Mouse (Mus musculus): ENCODE data around the gene Hoxa2. TPM values are rescaled to one million over a fixed set of nuclear protein-coding genes. Genes with fewer than 3 reads are reported as not detected.

Gene Hoxa2
- total RNA-seq, 4 experiments from 2014 or later: not detected

GRCm38 (mm10) chr6:52202362-52203120 lies 37.9 kb upstream of the Hoxa2 start:
- DNase-seq (ENCODE audit: low spot score in 2 of 2): no peak

GRCm38 (mm10) chr6:52201269-52201668 lies 36.6 kb upstream of the Hoxa2 start:
- DNase-seq (ENCODE audit: low spot score in 2 of 2): no peak

- no peak for DNase-seq (ENCODE audit: low spot score in 2 of 2)
Observed at GRCm38 (mm10) chr6:52200751-52201250, 36.2 kb upstream of the Hoxa2 start.

- DNase-seq (ENCODE audit: low spot score in 2 of 2): no peak
Observed at GRCm38 (mm10) chr6:52200073-52200750, 35.6 kb upstream of the Hoxa2 start.

- DNase-seq (ENCODE audit: low spot score in 2 of 2): no peak
Observed at GRCm38 (mm10) chr6:52197271-52197670, 32.6 kb upstream of the Hoxa2 start.

- no peak for DNase-seq (ENCODE audit: low spot score in 2 of 2)
Observed at GRCm38 (mm10) chr6:52196811-52197210, 32.2 kb upstream of the Hoxa2 start.

GRCm38 (mm10) chr6:52194690-52195089 lies 30.1 kb upstream of the Hoxa2 start:
- no peak for DNase-seq (ENCODE audit: low spot score in 2 of 2)

- no peak for DNase-seq (ENCODE audit: low spot score in 2 of 2)
Observed at GRCm38 (mm10) chr6:52191860-52192550, 27.4 kb upstream of the Hoxa2 start.

GRCm38 (mm10) chr6:52190906-52191810 lies 26.5 kb upstream of the Hoxa2 start, which contains the start of gene Hoxa4:
Gene Hoxa4, minus strand, starts transcription at chr6:52191753.
- DNase-seq (ENCODE audit: low spot score in 2 of 2): no peak

- DNase-seq (ENCODE audit: low spot score in 2 of 2): no peak
Observed at GRCm38 (mm10) chr6:52190410-52190809, 25.8 kb upstream of the Hoxa2 start.

GRCm38 (mm10) chr6:52189909-52190308 lies 25.3 kb upstream of the Hoxa2 start:
- no peak for DNase-seq (ENCODE audit: low spot score in 2 of 2)

GRCm38 (mm10) chr6:52189172-52189591 lies 24.6 kb upstream of the Hoxa2 start:
- no peak for DNase-seq (ENCODE audit: low spot score in 2 of 2)

- DNase-seq (ENCODE audit: low spot score in 2 of 2): no peak
Observed at GRCm38 (mm10) chr6:52186500-52186899, 21.9 kb upstream of the Hoxa2 start.

GRCm38 (mm10) chr6:52185834-52186233 lies 21.2 kb upstream of the Hoxa2 start:
- no peak for DNase-seq (ENCODE audit: low spot score in 2 of 2)

- no peak for DNase-seq (ENCODE audit: low spot score in 2 of 2)
Observed at GRCm38 (mm10) chr6:52185222-52185621, 20.6 kb upstream of the Hoxa2 start.

- no peak for DNase-seq (ENCODE audit: low spot score in 2 of 2)
Observed at GRCm38 (mm10) chr6:52184668-52185067, 20.0 kb upstream of the Hoxa2 start.

GRCm38 (mm10) chr6:52183311-52184080 lies 18.9 kb upstream of the Hoxa2 start:
- DNase-seq (ENCODE audit: low spot score in 2 of 2): no peak

GRCm38 (mm10) chr6:52182793-52183192 lies 18.2 kb upstream of the Hoxa2 start:
- DNase-seq (ENCODE audit: low spot score in 2 of 2): no peak

GRCm38 (mm10) chr6:52182030-52182429 lies 17.4 kb upstream of the Hoxa2 start:
- DNase-seq (ENCODE audit: low spot score in 2 of 2): no peak

- no peak for DNase-seq (ENCODE audit: low spot score in 2 of 2)
Observed at GRCm38 (mm10) chr6:52180726-52181125, 16.1 kb upstream of the Hoxa2 start.

All from left cerebral cortex, adult 8-10 months (tissue).